Mouse (Mus musculus): ENCODE results near the gene Cbln3. TPM values are rescaled to one million over a fixed set of nuclear protein-coding genes. Genes with fewer than 3 reads are reported as not detected.
A peak's percentile ranks its signal among the peaks of the same experiment; 100 is the strongest.

Gene Cbln3
- polyA plus RNA-seq (2015; fragmentation: Nextera tagmentation; extraction: Ambion mirVana): 0.16 and 0.26 TPM in 2 replicates

GRCm38 (mm10) chr14:55884166-55884565 is at the start of gene Cbln3:
Cbln3 (minus strand) TSS chr14:55884392.
- peaks cover 28% of the 10 kb centered on the region for H3K36me3 ChIP-seq (ENCODE audit: control insufficient read depth, insufficient read depth)
- H3K9me3 ChIP-seq (ENCODE audit: control insufficient read depth): no peaks in the 10 kb centered on the region
- H3K27me3 ChIP-seq (replicated peaks; ENCODE audit: control insufficient read depth, insufficient read depth, low read length): no peaks in the 10 kb centered on the region
- 44% methylated on average over 4 of the region's 4 CpGs for WGBS
- H3K27ac ChIP-seq (ENCODE audit: low read depth, low read length): peak within 1 kb of the TSS; percentile 97
- no peak for TF ChIP-seq CTCF (IDR thresholded peaks at IDR 0.05; ENCODE audit: low read depth)
- ATAC-seq: no peak
- peak within 1 kb of the TSS; percentile 81 for H3K4me3 ChIP-seq (ENCODE audit: low read depth, low read length)
- H3K9ac ChIP-seq (ENCODE audit: low read depth, low read length): peak within 1 kb of the TSS; percentile 92
- peak within 1 kb of the TSS; percentile 86 for H3K4me2 ChIP-seq (replicated peaks; ENCODE audit: low read depth)
- peaks cover 18% of the 10 kb centered on the region for H3K4me1 ChIP-seq (replicated peaks; ENCODE audit: control insufficient read depth, insufficient read depth, low read length)

- H3K9me3 ChIP-seq (ENCODE audit: control insufficient read depth): no peaks in the 10 kb centered on the region
- WGBS: 29% methylated on average over 7 of the region's 7 CpGs
- no peak overlapping the region for H3K4me3 ChIP-seq (ENCODE audit: low read depth, low read length)
- no peak overlapping the region for H3K9ac ChIP-seq (ENCODE audit: low read depth, low read length)
- 0 out of 2 replicates have a peak, but pooled peaks have one; percentile 11 for TF ChIP-seq CTCF (IDR thresholded peaks at IDR 0.05; ENCODE audit: low read depth)
- H3K27me3 ChIP-seq (replicated peaks; ENCODE audit: control insufficient read depth, insufficient read depth, low read length): no peaks in the 10 kb centered on the region
- no peaks in the 10 kb centered on the region for H3K36me3 ChIP-seq (ENCODE audit: control insufficient read depth, insufficient read depth)
- H3K4me2 ChIP-seq (replicated peaks; ENCODE audit: low read depth): no peak overlapping the region
- ATAC-seq: peak; percentile 56
- H3K27ac ChIP-seq (ENCODE audit: low read depth, low read length): no peak overlapping the region
- H3K4me1 ChIP-seq (replicated peaks; ENCODE audit: control insufficient read depth, insufficient read depth, low read length): no peaks in the 10 kb centered on the region; the same call in 1 of the 2 replicates
Observed at GRCm38 (mm10) chr14:55933586-55933985, 49.4 kb upstream of the Cbln3 start.

- Histone ChIP-seq H3K27me3 (replicated peaks; ENCODE audit: control insufficient read depth, insufficient read depth, low read length) (no peaks in the 10 kb centered on the region), H3K4me3 (ENCODE audit: low read depth, low read length) (no peak overlapping the region), H3K9me3 (ENCODE audit: control insufficient read depth) (no peaks in the 10 kb centered on the region), H3K36me3 (ENCODE audit: control insufficient read depth, insufficient read depth) (no peaks in the 10 kb centered on the region), H3K9ac (ENCODE audit: low read depth, low read length) (no peak overlapping the region), H3K4me1 (replicated peaks; ENCODE audit: control insufficient read depth, insufficient read depth, low read length) (no peaks in the 10 kb centered on the region; the same call in 1 of the 2 replicates), H3K4me2 (replicated peaks; ENCODE audit: low read depth) (no peak overlapping the region), H3K27ac (ENCODE audit: low read depth, low read length) (no peak overlapping the region)
- 47% methylated on average over 12 of the region's 12 CpGs for WGBS
- TF ChIP-seq CTCF (IDR thresholded peaks at IDR 0.05; ENCODE audit: low read depth): no peak
- no peak for ATAC-seq
Observed at GRCm38 (mm10) chr14:55929263-55929997, 45.2 kb upstream of the Cbln3 start.

- no peak for TF ChIP-seq CTCF (IDR thresholded peaks at IDR 0.05; ENCODE audit: low read depth)
- Histone ChIP-seq H3K27ac (ENCODE audit: low read depth, low read length) (no peak overlapping the region), H3K36me3 (ENCODE audit: control insufficient read depth, insufficient read depth) (no peaks in the 10 kb centered on the region), H3K4me1 (replicated peaks; ENCODE audit: control insufficient read depth, insufficient read depth, low read length) (no peaks in the 10 kb centered on the region; the same call in 1 of the 2 replicates), H3K27me3 (replicated peaks; ENCODE audit: control insufficient read depth, insufficient read depth, low read length) (no peaks in the 10 kb centered on the region), H3K4me2 (replicated peaks; ENCODE audit: low read depth) (no peak overlapping the region), H3K4me3 (ENCODE audit: low read depth, low read length) (no peak overlapping the region), H3K9ac (ENCODE audit: low read depth, low read length) (no peak overlapping the region), H3K9me3 (ENCODE audit: control insufficient read depth) (no peaks in the 10 kb centered on the region)
- 82% methylated on average over 4 of the region's 4 CpGs for WGBS
- no peak for ATAC-seq
Observed at GRCm38 (mm10) chr14:55926847-55927246, 42.7 kb upstream of the Cbln3 start.

GRCm38 (mm10) chr14:55922475-55923232 is 38.5 kb upstream of the Cbln3 start:
- H3K4me2 ChIP-seq (replicated peaks; ENCODE audit: low read depth): no peak overlapping the region
- no peak for ATAC-seq
- TF ChIP-seq CTCF (IDR thresholded peaks at IDR 0.05; ENCODE audit: low read depth): no peak
- H3K27ac ChIP-seq (ENCODE audit: low read depth, low read length): no peak overlapping the region
- no peak overlapping the region for H3K4me3 ChIP-seq (ENCODE audit: low read depth, low read length)
- no peaks in the 10 kb centered on the region for H3K36me3 ChIP-seq (ENCODE audit: control insufficient read depth, insufficient read depth)
- no peak overlapping the region for H3K9ac ChIP-seq (ENCODE audit: low read depth, low read length)
- H3K4me1 ChIP-seq (replicated peaks; ENCODE audit: control insufficient read depth, insufficient read depth, low read length): no peaks in the 10 kb centered on the region
- WGBS: 39% methylated on average over 7 of the region's 7 CpGs
- H3K27me3 ChIP-seq (replicated peaks; ENCODE audit: control insufficient read depth, insufficient read depth, low read length): no peaks in the 10 kb centered on the region
- no peaks in the 10 kb centered on the region for H3K9me3 ChIP-seq (ENCODE audit: control insufficient read depth)
